Mouse (Mus musculus) T-cell, adult 66 days (primary cell): ENCODE results near the gene Cyp1a1. TPM values are rescaled to one million over a fixed set of nuclear protein-coding genes. Genes with fewer than 3 reads are reported as not detected.

Experiments used
- total RNA-seq, 2 experiments: library from RNA; stranded (reverse); gene quantifications; 3 replicates in 1 of 2; 4 replicates in 1 of 2; pipeline ENCODE4 v1.2.4; 2023

Gene Cyp1a1
- total RNA-seq: under 1 TPM in 1 of 2 experiments, not detected in 1; 0.20 TPM

GRCm38 (mm10) chr9:57687751-57688150 lies at the start of gene Cyp1a1:
Cyp1a1 (plus strand) TSS chr9:57687928.

GRCm38 (mm10) chr9:57653283-57653682 lies 34.4 kb upstream of the Cyp1a1 start, which contains the start of gene Csk:
Csk (minus strand) TSS chr9:57653631.

GRCm38 (mm10) chr9:57683520-57683919 lies 4.2 kb upstream of the Cyp1a1 start, which contains the start of gene Cyp1a2:
Cyp1a2 (minus strand) TSS chr9:57683703.

GRCm38 (mm10) chr9:57708068-57708719 lies 20.5 kb downstream of the Cyp1a1 start, which contains the start of gene Edc3:
Edc3 (plus strand) TSS chr9:57708540.

Other genes with a start within 250 kb of the Cyp1a1 start
- 10 to 100 TPM; 54.9 to 63.1 TPM for gene Ppcdc, start 247.8 kb upstream of the Cyp1a1 start, total RNA-seq
- gene Scamp5, start 219.9 kb upstream of the Cyp1a1 start, total RNA-seq: under 1 TPM in 1 of 2 experiments, not detected in 1; 0.47 TPM
- not detected for gene Rpp25, start 183.9 kb upstream of the Cyp1a1 start, total RNA-seq
- 100 to 1,000 TPM in 1 of 2 experiments, 10 to 100 TPM in 1; 87.5 to 109 TPM for gene Cox5a, start 166.7 kb upstream of the Cyp1a1 start, total RNA-seq
- 10 to 100 TPM; 17.1 to 19.7 TPM for gene Fam219b, start 150.4 kb upstream of the Cyp1a1 start, total RNA-seq
- gene Mpi, start 135.2 kb upstream of the Cyp1a1 start, total RNA-seq: 10 to 100 TPM; 11.5 to 15.4 TPM
- 10 to 100 TPM; 57.5 to 62.3 TPM for gene Scamp2, start 127.0 kb upstream of the Cyp1a1 start, total RNA-seq
- gene Ulk3, start 98.5 kb upstream of the Cyp1a1 start, total RNA-seq: 10 to 100 TPM; 75.2 to 79.6 TPM
- under 1 TPM; 0.38 to 0.50 TPM for gene Cplx3, start 81.6 kb upstream of the Cyp1a1 start, total RNA-seq
- 1 to 10 TPM; 1.8 to 4.1 TPM for gene Lman1l, start 67.2 kb upstream of the Cyp1a1 start, total RNA-seq
- 100 to 1,000 TPM; 332 to 355 TPM for gene Csk, start 34.3 kb upstream of the Cyp1a1 start, total RNA-seq
- gene Cyp1a2, start 4.2 kb upstream of the Cyp1a1 start, total RNA-seq: not detected
- gene Edc3, start 20.6 kb downstream of the Cyp1a1 start, total RNA-seq: 10 to 100 TPM; 22.4 to 22.9 TPM
- 100 to 1,000 TPM; 187 to 199 TPM for gene Clk3, start 77.9 kb downstream of the Cyp1a1 start, total RNA-seq
- gene Arid3b, start 148.9 kb downstream of the Cyp1a1 start, total RNA-seq: 10 to 100 TPM; 75.8 to 88.6 TPM
- 10 to 100 TPM; 68.5 to 72.6 TPM for gene Ubl7, start 223.1 kb downstream of the Cyp1a1 start, total RNA-seq